12 mouse cellular contexts compared by ENCODE assay signal in genomic region chr11:84952611-84953010, GRCm38 (mm10). TPM values are rescaled to one million over a fixed set of nuclear protein-coding genes. Genes with fewer than 3 reads are reported as not detected.
"Had no signal": no experiment of that assay in that cellular context is flagged by ENCODE, and none has a peak within 500 bp of the region (broad histone marks: within the 10 kb centered on the region; RNA-seq: fewer than 3 reads in every experiment).

No protein-coding gene starts in this region.

- H3K9me3 ChIP-seq: intestine, embryonic 15.5 days; kidney, embryonic 15.5 days; limb, embryonic 10.5 days; midbrain, embryonic 13.5 days; stomach, embryonic 15.5 days had no signal

- ATAC-seq: intestine, embryonic 15.5 days; midbrain, embryonic 13.5 days had no signal

- H3K36me3 ChIP-seq: intestine, embryonic 15.5 days; kidney, embryonic 15.5 days; limb, embryonic 10.5 days; midbrain, embryonic 13.5 days; stomach, embryonic 15.5 days had no signal

- H3K4me2 ChIP-seq: hindbrain, embryonic 14.5 days; intestine, embryonic 15.5 days; kidney, embryonic 15.5 days; liver, embryonic 11.5 days; midbrain, embryonic 13.5 days; stomach, embryonic 15.5 days had no signal

- H3K9ac ChIP-seq: hindbrain, embryonic 14.5 days; intestine, embryonic 15.5 days; kidney, embryonic 15.5 days; midbrain, embryonic 13.5 days; stomach, embryonic 15.5 days had no signal

- DNase-seq: kidney, postnatal 25 days; right cerebral cortex, postnatal 4 days; thymus, adult 2 months had no signal

- H3K27ac ChIP-seq: hindbrain, embryonic 14.5 days; intestine, embryonic 15.5 days; kidney, embryonic 15.5 days; left cerebral cortex, adult 2 months; limb, embryonic 10.5 days; midbrain, embryonic 13.5 days; stomach, embryonic 15.5 days had no signal

- H3K4me3 ChIP-seq: intestine, embryonic 15.5 days; kidney, embryonic 15.5 days; left cerebral cortex, adult 2 months; limb, embryonic 10.5 days; midbrain, embryonic 13.5 days; stomach, embryonic 15.5 days had no signal

RNA-seq across cellular contexts. Expression of gene Car4, which starts 5.0 kb away (rescaled TPM):
- polyA plus RNA-seq: liver, embryonic 16.5 days had no signal
